Mouse (Mus musculus) midbrain, embryonic 11.5 days (tissue): ENCODE data around the gene Lrif1. TPM values are rescaled to one million over a fixed set of nuclear protein-coding genes. Genes with fewer than 3 reads are reported as not detected.
A peak's percentile ranks its signal among the peaks of the same experiment; 100 is the strongest.
"Not testable (repeated sequence)": the region's sequence is repeated elsewhere in the genome, so short reads cannot be mapped to it uniquely, and the experiment has no call there.

Experiments used
- ATAC-seq: fragments of 200-750 bp; cut with Nextera tagmentation; 2 replicates; pipeline ENCODE4 v1.8.0; 2017; ENCODE audit warnings: moderate TSS enrichment, moderate library complexity; ENCODE audit not compliant: low FRiP score
- DNase-seq: peaks from one replicate; pipeline ENCODE4 v3.0.0; 2015; ENCODE audit warnings: low spot score; ENCODE audit errors: missing footprints
- H3K27ac ChIP-seq: fragments of 300-500 bp; sonication (generic); 2 replicates; pipeline ENCODE4 v1.5.1; 2014; ENCODE audit warnings: low read depth, low read length
- H3K27me3 ChIP-seq: fragments of 300-500 bp; sonication (generic); 2 replicates; pipeline ENCODE4 v1.6.1; 2014; ENCODE audit warnings: mild to moderate bottlenecking, low read length, moderate library complexity, mixed read lengths; ENCODE audit not compliant: control insufficient read depth, insufficient read depth
- H3K36me3 ChIP-seq: fragments of 300-500 bp; sonication (generic); 2 replicates; pipeline ENCODE4 v1.6.1; 2014; ENCODE audit warnings: mild to moderate bottlenecking, low read length, moderate library complexity, mixed read lengths; ENCODE audit not compliant: control insufficient read depth, insufficient read depth
- H3K4me1 ChIP-seq: fragments of 300-500 bp; sonication (generic); 2 replicates; pipeline ENCODE4 v1.6.1; 2014; ENCODE audit warnings: low read length; ENCODE audit not compliant: control insufficient read depth, insufficient read depth
- H3K4me2 ChIP-seq: fragments of 300-500 bp; sonication (generic); 2 replicates; pipeline ENCODE4 v1.6.1; 2014; ENCODE audit warnings: mild to moderate bottlenecking, moderate library complexity
- H3K4me3 ChIP-seq: fragments of 300-500 bp; sonication (generic); 2 replicates; pipeline ENCODE4 v1.5.1; 2014; ENCODE audit warnings: low read depth, low read length
- H3K9ac ChIP-seq: fragments of 300-500 bp; sonication (generic); 2 replicates; pipeline ENCODE4 v1.6.1; 2014; ENCODE audit warnings: low read length
- H3K9me3 ChIP-seq: fragments of 300-500 bp; sonication (generic); 2 replicates; pipeline ENCODE4 v1.6.1; 2016; ENCODE audit warnings: low read length; ENCODE audit not compliant: control insufficient read depth
- WGBS: fragments of 180-500 bp; shearing (Covaris S2); extraction: QIAGEN DNeasy Blood & Tissue Kit; methylation state at CpG from one replicate; pipeline ENCODE4 v1.1.7; 2014; 5-methylcytosine and 5-hydroxymethylcytosine counted together
- polyA plus RNA-seq: library from polyadenylated mRNA; unstranded; fragments of >200 nt; fragmentation: Nextera tagmentation; extraction: Ambion mirVana; gene quantifications from 2 replicates; pipeline ENCODE4 v1.2.1, GENCODE M21; 2014

Gene Lrif1
- 21.8 and 23.1 TPM in 2 replicates for polyA plus RNA-seq

DNA sequence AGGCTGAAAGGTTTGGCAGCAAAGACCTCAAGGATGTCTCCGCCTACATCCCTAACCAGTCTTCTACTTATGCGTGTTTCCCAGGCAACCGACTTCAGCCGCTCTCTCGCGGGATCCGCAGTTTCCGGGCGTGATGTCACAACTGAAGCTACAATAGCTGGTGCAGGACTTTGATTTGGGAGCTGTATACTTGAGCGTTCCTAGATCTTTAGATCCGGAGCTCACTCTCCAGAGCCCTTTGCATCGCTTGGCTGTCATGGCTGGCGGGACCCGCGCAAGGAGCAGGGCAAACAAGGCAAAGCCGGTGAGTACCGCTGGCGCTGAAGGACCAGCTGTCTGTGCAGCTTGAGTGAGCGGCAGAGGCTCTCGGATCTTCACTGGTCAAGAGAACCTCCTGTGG lies at the start of gene Lrif1:
Gene Lrif1, plus strand, starts transcription at position 158 of the 400 bp plus-strand sequence.
- DNase-seq (peak; percentile 98), ATAC-seq (peak; percentile 98)
- H3K4me2 ChIP-seq: peak within 1 kb of the TSS; percentile 50
- peak within 1 kb of the TSS; percentile 78 for H3K27ac ChIP-seq
- H3K4me1 ChIP-seq: no peaks in the 10 kb centered on the region; the same call in 1 of the 2 replicates
- WGBS: under 1% methylated on average over 20 of the region's 20 CpGs
- H3K36me3 ChIP-seq: no peaks in the 10 kb centered on the region
- H3K4me3 ChIP-seq: peak within 1 kb of the TSS; percentile 50
- no peaks in the 10 kb centered on the region for H3K27me3 ChIP-seq
- no peaks in the 10 kb centered on the region for H3K9me3 ChIP-seq
- H3K9ac ChIP-seq: peak within 1 kb of the TSS; percentile 80

DNA sequence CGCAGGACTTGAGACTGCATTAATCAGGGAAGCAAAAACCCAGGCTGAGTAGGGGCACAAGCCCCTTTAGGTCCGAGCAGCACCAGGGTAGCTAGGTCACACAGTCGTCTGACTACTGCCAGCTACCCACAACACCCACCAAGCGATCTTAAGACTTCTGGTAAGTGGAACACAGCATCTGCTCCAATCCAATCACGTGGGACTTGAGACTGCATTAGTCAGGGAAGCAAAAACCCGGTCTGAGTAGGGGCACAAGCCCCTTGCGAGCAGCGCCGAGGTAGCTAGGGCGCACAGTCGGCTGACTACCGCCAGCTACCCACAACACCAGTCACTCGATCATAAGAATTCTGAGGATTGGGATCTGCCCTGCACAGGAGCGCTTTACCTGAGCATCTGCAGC lies 12.0 kb upstream of the Lrif1 start:
- 72% methylated on average over 14 of the region's 14 CpGs for WGBS
- H3K4me3 ChIP-seq, H3K36me3 ChIP-seq, H3K4me2 ChIP-seq, H3K27me3 ChIP-seq, DNase-seq, H3K9ac ChIP-seq, H3K4me1 ChIP-seq, H3K27ac ChIP-seq, ATAC-seq, H3K9me3 ChIP-seq: not testable (repeated sequence)

DNA sequence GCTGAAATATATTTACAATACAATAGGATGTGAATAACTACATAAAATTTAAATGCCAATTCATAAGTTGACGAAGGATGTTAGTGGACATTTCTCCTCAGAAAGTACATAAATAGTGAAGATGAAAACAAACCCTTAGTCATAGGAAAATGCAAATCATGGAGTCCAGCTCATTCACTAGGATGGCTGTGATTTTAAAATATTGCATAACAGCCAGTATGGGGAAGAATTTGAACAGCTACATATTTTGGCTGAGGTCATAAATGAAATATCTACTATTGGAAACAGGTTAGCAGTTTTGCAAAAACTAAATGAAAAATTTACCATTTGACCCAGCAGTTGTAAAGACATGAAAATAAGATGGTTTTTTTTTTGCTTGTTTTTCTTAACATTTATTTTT lies 594 bp downstream of the Lrif1 start:
- WGBS: 36% methylated on average over 1 of the region's 1 CpGs
- Histone ChIP-seq H3K9me3 (no peaks in the 10 kb centered on the region), H3K36me3 (no peaks in the 10 kb centered on the region), H3K4me2 (peak overlapping the region; percentile 50), H3K9ac (peak overlapping the region; percentile 80), H3K27ac (no peak overlapping the region), H3K27me3 (no peaks in the 10 kb centered on the region), H3K4me3 (peak overlapping the region; percentile 50), H3K4me1 (no peaks in the 10 kb centered on the region; the same call in 1 of the 2 replicates)
- ATAC-seq: 0 out of 2 replicates have a peak, but pooled peaks have one; percentile 1
- DNase-seq: no peak

DNA sequence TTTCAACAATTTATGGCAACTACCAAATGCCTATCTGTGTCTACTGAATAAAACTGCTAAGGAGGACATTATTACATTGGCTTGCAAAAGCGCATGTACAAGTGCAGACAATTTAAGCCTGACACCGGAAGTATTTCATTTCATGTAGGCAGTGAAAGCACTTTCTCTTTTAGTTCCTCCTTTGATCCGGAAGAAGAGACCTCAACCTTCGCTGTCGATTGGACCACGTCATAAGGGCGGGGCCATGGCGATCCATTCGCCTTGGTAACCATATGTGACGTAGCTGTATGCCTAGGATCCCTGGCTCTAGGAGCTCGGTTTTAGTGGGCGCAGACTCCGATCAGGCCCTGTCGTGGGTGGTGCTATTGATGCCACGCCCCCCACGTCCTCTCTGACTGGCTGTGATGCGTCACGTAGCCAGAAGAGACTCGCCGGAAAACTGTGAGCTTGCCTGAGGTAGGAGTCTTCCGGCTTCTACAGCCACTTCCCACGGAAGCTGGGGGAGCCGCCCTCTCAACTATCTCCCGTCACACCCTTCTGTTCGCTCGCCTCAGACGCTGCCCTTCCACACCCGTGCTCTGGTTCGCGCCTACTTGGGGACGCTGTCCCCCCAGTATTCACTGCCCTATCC lies 36.7 kb downstream of the Lrif1 start:
- 2% methylated on average over 31 of the region's 31 CpGs for WGBS
- Histone ChIP-seq H3K36me3 (no peaks in the 10 kb centered on the region), H3K4me2 (peak overlapping the region; percentile 58), H3K4me1 (no peaks in the 10 kb centered on the region), H3K27me3 (no peaks in the 10 kb centered on the region), H3K4me3 (peak overlapping the region; percentile 66), H3K27ac (peak overlapping the region; percentile 5), H3K9ac (peak overlapping the region; percentile 71), H3K9me3 (no peaks in the 10 kb centered on the region)
- peak; percentile 99 for DNase-seq
- peak; percentile 99 for ATAC-seq

DNA sequence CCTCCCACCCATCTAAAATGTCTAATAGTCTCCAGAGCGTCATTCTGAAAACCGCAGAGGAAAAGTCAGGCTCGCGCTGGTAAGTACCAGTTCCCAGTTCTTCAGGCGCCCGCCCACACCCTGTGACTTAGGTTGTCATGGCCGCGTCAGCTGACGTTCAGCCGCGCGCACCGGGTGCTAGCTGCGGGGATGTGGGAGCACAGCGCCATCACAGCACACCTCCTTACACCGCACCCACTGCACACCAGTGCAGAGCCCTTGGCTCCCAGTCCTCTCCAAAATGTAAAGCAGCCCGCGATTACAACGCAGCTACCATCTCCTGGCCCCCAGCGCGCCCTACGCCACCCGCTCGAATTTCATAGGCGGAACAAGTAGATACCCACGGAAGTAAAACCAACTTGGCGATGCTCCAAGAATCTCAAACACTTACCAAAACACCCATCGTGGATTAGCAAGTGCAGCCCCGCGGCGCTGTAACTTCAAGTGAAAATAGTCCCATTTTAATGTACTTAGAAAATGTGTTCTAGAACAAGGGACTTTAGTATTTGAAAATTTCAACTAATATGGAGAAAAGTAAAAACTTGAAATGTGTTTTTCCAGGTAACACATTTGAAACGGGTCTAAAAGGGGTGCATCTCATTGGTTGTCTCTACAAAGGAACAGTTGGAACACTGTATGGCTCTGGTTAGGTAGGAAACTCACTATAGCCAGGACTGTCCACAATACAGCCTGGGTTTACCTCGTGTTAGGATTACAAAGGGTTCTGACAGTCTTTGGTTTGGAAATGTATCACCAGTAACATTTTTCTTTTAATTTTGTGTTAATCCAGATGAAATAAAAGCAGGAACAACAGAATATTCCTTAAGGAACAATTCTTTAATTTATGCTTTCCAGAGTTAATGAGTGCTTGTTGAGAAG lies 37.5 kb downstream of the Lrif1 start:
- ATAC-seq (peak; percentile 93), DNase-seq (peak; percentile 95)
- no peaks in the 10 kb centered on the region for H3K4me1 ChIP-seq
- peak overlapping the region; percentile 58 for H3K4me2 ChIP-seq
- peak overlapping the region; percentile 71 for H3K9ac ChIP-seq
- 2% methylated on average over 33 of the region's 33 CpGs for WGBS
- peak overlapping the region; percentile 66 for H3K4me3 ChIP-seq
- no peaks in the 10 kb centered on the region for H3K27me3 ChIP-seq
- H3K27ac ChIP-seq: peak overlapping the region; percentile 5
- no peaks in the 10 kb centered on the region for H3K36me3 ChIP-seq
- no peaks in the 10 kb centered on the region for H3K9me3 ChIP-seq

DNA sequence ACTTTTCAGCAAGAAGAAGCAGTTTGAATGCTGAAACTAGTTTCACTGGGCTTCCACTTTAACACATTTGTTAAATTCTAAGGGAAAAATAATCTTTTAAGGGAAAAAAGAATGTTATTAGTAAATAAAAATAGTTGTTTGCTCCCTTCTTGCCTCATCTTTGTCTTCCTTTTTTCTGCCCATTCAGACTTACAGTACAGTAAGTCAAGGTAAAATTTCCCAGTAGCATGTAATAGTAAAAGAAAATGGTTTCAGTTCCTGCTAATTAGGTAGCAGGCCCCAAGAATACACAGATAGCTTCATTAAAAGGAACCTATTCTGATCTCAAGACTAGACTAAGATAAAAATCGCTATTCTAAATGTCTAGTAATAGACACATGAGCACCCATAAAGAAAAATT lies 71.1 kb downstream of the Lrif1 start:
- no peak overlapping the region for H3K4me3 ChIP-seq
- no peaks in the 10 kb centered on the region for H3K9me3 ChIP-seq
- DNase-seq (no peak), ATAC-seq (no peak)
- no peak overlapping the region for H3K9ac ChIP-seq
- 56% methylated on average over 1 of the region's 1 CpGs for WGBS
- H3K4me1 ChIP-seq: no peaks in the 10 kb centered on the region
- H3K36me3 ChIP-seq: no peaks in the 10 kb centered on the region
- no peak overlapping the region for H3K27ac ChIP-seq
- no peak overlapping the region for H3K4me2 ChIP-seq
- H3K27me3 ChIP-seq: no peaks in the 10 kb centered on the region

DNA sequence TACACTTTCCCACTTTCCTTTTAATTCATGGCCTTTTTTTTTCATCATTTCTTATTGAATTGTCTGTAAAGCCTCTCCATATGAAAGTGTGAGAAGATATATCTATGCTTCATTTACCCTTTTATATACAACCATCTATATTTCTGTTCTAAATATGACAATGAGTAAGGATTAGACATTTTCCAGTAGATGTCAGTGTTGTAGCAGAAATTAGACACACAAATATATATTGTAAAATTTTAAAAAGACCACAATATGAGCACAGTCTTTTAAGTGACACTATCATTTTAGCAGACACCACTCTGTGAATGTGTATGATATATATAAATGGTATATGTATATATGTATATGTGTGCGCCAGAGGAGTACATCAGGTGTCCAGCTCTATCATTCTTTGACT lies 87.0 kb downstream of the Lrif1 start:
- Histone ChIP-seq H3K27me3 (no peaks in the 10 kb centered on the region), H3K4me2 (no peak overlapping the region), H3K9ac (no peak overlapping the region), H3K27ac (no peak overlapping the region), H3K9me3 (no peaks in the 10 kb centered on the region), H3K4me1 (no peaks in the 10 kb centered on the region), H3K36me3 (no peaks in the 10 kb centered on the region), H3K4me3 (no peak overlapping the region)
- no peak for ATAC-seq
- no peak for DNase-seq
- 83% methylated on average over 1 of the region's 1 CpGs for WGBS

DNA sequence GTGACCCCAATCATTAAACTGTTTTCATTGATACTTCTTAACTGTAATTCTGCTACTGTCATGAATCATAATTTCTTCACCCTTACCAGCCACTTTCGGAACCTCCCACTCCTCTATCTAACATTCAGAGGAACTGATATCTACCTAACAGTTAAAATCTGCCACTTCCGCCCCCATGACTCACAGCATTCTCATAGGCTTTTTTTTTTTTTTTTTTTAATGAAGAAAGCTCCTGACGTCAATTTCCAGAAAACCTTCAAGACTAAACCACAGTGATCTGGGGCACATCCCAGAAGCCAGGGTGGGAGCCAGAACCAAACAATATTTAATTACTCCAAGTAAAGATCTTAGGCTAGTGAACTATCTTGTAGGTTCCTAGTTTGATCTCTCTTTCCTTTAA lies 100.3 kb downstream of the Lrif1 start:
- H3K9ac ChIP-seq: no peak overlapping the region
- no peaks in the 10 kb centered on the region for H3K9me3 ChIP-seq
- no peak overlapping the region for H3K27ac ChIP-seq
- ATAC-seq (no peak), DNase-seq (no peak)
- no peak overlapping the region for H3K4me2 ChIP-seq
- no peaks in the 10 kb centered on the region for H3K4me1 ChIP-seq
- H3K27me3 ChIP-seq: no peaks in the 10 kb centered on the region
- H3K4me3 ChIP-seq: no peak overlapping the region
- 77% methylated on average over 3 of the region's 3 CpGs for WGBS
- H3K36me3 ChIP-seq: no peaks in the 10 kb centered on the region
